Mouse (Mus musculus): ENCODE data around the gene Ebpl. TPM values are rescaled to one million over a fixed set of nuclear protein-coding genes. Genes with fewer than 3 reads are reported as not detected.

Ebpl gene
- 10.2 and 10.5 TPM in 2 replicates for polyA plus RNA-seq (2015; fragmentation: Nextera tagmentation; extraction: Ambion mirVana)

DNA sequence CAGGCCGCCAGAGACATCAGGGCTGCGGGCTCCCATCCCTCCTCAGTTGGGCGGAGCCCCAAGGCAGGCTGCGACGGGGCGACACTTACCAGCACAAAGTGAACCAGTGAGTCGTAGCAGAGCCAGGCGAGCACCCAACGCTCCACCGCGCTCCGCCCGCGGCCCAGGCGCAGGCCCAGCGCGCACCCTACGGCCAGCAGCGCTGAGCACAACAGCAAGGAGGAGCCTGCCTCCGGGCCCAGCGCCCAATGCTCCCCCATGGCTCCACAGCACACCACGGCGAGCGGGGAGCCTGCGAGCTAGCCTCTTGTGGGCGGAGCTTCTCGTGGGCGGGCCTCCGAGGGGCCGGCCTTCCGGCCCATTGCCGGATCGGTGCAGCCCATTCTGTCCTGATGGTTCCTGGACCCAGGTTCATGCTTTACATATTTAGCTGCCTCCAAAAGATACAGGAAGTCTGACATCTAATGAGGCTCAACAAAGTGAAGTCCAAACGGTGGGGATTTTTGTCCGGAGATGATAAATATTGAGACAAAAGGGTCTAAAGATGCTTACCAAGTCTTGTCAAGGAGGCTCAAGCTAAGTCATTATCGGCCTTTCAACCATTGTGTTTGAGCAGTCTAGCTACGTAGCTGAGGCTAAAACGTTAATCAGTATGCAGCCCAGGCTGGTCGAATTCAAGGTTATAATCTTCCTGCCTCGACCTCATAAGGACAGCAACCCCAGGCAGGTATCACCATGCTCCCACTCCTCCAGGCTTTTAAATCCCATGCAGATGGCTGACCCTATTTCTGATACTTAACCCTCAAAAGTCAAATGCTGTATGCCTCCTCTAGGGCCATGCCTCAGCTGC, at the start of gene Ebpl:
Ebpl (minus strand) TSS at position 309 of the 850 bp plus-strand sequence.
- peak; percentile 98 for ATAC-seq (ENCODE audit: low FRiP score, low TSS enrichment)
- under 1% methylated on average over 40 of the region's 40 CpGs for WGBS
- H3K27me3 ChIP-seq (ENCODE audit: insufficient read depth, low read length) = no peaks in the 10 kb centered on the region

DNA sequence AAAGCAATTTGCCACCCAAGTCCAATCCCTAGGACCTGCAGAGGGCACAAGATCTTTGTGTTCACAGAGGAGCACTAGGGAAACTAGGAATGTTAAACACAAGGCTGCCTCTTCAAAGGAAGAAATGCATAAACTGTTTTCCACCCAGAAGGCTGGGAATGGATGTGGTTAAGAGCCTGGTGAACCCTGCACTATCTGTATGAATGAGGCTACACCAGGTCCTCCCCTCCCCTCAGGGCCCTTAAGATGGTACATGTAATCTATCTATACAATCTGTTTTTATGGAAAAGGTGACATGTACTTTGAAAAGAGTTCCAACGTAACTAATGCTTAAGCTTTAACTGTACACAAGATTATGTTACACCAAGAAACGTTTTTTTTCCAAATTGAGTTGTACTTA, 49.8 kb upstream of the Ebpl start:
- Histone ChIP-seq H3K4me2 (replicated peaks; ENCODE audit: low read depth, low read length) (no peak overlapping the region), H3K9ac (replicated peaks; ENCODE audit: low read length) (no peak overlapping the region), H3K36me3 (ENCODE audit: insufficient read depth, low read length) (no peaks in the 10 kb centered on the region), H3K4me3 (ENCODE audit: low read length) (no peak overlapping the region), H3K4me1 (ENCODE audit: insufficient read depth, low read length) (peaks cover 6% of the 10 kb centered on the region; the same call in 1 of the 2 replicates), H3K27ac (ENCODE audit: low read length) (no peak overlapping the region), H3K27me3 (ENCODE audit: insufficient read depth, low read length) (no peaks in the 10 kb centered on the region), H3K9me3 (ENCODE audit: low read length) (no peaks in the 10 kb centered on the region)
- no peak for ATAC-seq (ENCODE audit: low FRiP score, low TSS enrichment)
- 50% methylated on average over 2 of the region's 2 CpGs for WGBS

More for the DNA sequence above, at the start of gene Ebpl:
- H3K4me3 ChIP-seq (ENCODE audit: low read length) = peak within 1 kb of the TSS; percentile 68
- H3K4me2 ChIP-seq (replicated peaks; ENCODE audit: low read depth, low read length) = peak within 1 kb of the TSS; percentile 60
- no peaks in the 10 kb centered on the region for H3K4me1 ChIP-seq (ENCODE audit: insufficient read depth, low read length)
- no peaks in the 10 kb centered on the region for H3K9me3 ChIP-seq (ENCODE audit: low read length)
- peak within 1 kb of the TSS; percentile 88 for H3K27ac ChIP-seq (ENCODE audit: low read length)
- peaks cover 2% of the 10 kb centered on the region; the same call in 1 of the 2 replicates for H3K36me3 ChIP-seq (ENCODE audit: insufficient read depth, low read length)
- H3K9ac ChIP-seq (replicated peaks; ENCODE audit: low read length) = peak within 1 kb of the TSS; percentile 81

DNA sequence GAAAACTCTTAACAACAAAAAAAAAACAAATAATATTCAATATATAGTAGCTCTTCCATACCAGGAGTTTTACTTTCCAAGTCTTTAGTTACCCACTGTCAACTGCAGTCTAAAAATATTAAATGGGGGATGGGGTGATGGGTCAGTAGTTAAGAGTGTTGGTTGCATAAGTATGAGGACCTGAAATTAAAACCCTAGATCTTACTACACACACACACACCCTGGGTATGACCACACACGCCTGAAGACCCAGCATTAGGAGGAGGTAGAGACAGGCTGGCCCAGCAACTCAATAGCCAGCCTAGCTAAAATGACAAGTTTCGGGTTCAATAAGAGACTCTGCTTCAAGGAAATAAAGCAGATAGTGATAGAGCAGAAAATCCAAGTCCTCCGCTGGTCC, 46.8 kb upstream of the Ebpl start:
- 96% methylated on average over 3 of the region's 3 CpGs for WGBS
- no peaks in the 10 kb centered on the region for H3K9me3 ChIP-seq (ENCODE audit: low read length)
- no peak overlapping the region for H3K4me2 ChIP-seq (replicated peaks; ENCODE audit: low read depth, low read length)
- 0 out of 2 replicates have a peak, but pooled peaks cover 2% of the 10 kb centered on the region for H3K4me1 ChIP-seq (ENCODE audit: insufficient read depth, low read length)
- no peak overlapping the region for H3K9ac ChIP-seq (replicated peaks; ENCODE audit: low read length)
- ATAC-seq (ENCODE audit: low FRiP score, low TSS enrichment) = no peak
- no peaks in the 10 kb centered on the region for H3K27me3 ChIP-seq (ENCODE audit: insufficient read depth, low read length)
- peaks cover 3% of the 10 kb centered on the region for H3K36me3 ChIP-seq (ENCODE audit: insufficient read depth, low read length)
- no peak overlapping the region for H3K27ac ChIP-seq (ENCODE audit: low read length)
- no peak overlapping the region for H3K4me3 ChIP-seq (ENCODE audit: low read length)

DNA sequence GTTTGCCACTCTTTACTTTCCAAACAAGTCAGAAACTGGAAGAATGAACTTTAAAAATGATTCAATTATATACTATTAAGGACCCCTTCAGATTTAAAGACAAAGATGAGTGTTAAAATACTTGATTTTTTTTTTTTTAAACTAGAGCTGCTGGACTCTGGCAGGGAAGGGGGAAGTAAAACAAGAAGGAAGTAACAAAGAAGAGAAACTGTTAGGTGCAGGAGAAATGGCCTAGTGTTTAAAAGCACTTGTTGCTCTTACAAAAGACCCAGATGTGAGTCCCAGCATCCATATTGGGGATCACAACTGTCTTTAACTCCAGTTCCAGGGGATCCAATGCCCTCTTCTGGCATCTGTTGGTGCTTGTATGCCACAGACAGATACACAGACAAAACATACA, 45.5 kb upstream of the Ebpl start:
- Histone ChIP-seq H3K27ac (ENCODE audit: low read length) (no peak overlapping the region), H3K36me3 (ENCODE audit: insufficient read depth, low read length) (peaks cover 7% of the 10 kb centered on the region), H3K4me1 (ENCODE audit: insufficient read depth, low read length) (no peaks in the 10 kb centered on the region), H3K4me2 (replicated peaks; ENCODE audit: low read depth, low read length) (no peak overlapping the region), H3K27me3 (ENCODE audit: insufficient read depth, low read length) (no peaks in the 10 kb centered on the region), H3K9me3 (ENCODE audit: low read length) (no peaks in the 10 kb centered on the region), H3K4me3 (ENCODE audit: low read length) (no peak overlapping the region), H3K9ac (replicated peaks; ENCODE audit: low read length) (no peak overlapping the region)
- no peak for ATAC-seq (ENCODE audit: low FRiP score, low TSS enrichment)

DNA sequence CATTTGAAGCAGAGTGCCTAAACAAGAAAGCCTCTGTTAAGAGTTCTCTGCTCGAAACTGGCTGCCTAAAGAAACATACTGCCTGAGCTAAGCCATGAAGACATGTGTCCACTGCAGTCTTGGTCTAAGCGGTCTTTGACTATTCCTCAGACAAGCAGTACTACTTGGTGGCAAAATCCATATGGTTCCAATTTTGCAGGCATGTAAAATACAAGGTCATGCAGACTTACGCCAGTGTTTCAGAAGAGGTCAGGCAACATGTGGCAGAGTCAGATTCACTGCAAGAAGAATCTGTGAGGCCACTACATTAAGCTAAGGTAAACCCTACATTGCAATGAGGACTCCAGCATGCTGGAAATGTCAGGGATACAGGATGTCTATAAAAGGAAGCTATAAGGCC, 44.7 kb upstream of the Ebpl start:
- Histone ChIP-seq H3K36me3 (ENCODE audit: insufficient read depth, low read length) (peaks cover 7% of the 10 kb centered on the region), H3K27ac (ENCODE audit: low read length) (no peak overlapping the region), H3K4me3 (ENCODE audit: low read length) (no peak overlapping the region), H3K27me3 (ENCODE audit: insufficient read depth, low read length) (no peaks in the 10 kb centered on the region), H3K4me1 (ENCODE audit: insufficient read depth, low read length) (no peaks in the 10 kb centered on the region), H3K9me3 (ENCODE audit: low read length) (no peaks in the 10 kb centered on the region), H3K4me2 (replicated peaks; ENCODE audit: low read depth, low read length) (no peak overlapping the region), H3K9ac (replicated peaks; ENCODE audit: low read length) (no peak overlapping the region)
- ATAC-seq (ENCODE audit: low FRiP score, low TSS enrichment) = no peak
- WGBS = 81% methylated on average over 3 of the region's 3 CpGs

DNA sequence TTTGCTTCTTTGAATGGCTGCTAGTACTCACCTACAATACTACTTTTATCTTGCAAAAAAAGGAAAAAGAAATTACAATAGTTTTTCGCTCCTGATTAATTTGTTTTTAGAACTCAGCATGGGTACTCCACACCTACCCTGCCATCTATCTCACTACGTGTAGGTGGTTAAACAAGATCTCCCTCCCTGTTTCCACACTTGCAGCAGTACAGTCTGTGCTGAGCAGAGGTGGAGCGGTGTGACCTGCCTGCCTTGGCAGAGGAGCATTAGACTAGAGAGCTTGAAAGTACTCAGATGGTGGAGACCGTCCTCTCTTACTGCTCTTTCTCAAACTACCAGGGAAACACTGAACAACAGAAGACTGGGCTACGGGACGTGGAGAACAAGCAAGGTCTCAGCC, 34.5 kb upstream of the Ebpl start:
- Histone ChIP-seq H3K4me1 (ENCODE audit: insufficient read depth, low read length) (no peaks in the 10 kb centered on the region), H3K4me2 (replicated peaks; ENCODE audit: low read depth, low read length) (no peak overlapping the region), H3K27ac (ENCODE audit: low read length) (no peak overlapping the region), H3K9me3 (ENCODE audit: low read length) (no peaks in the 10 kb centered on the region), H3K4me3 (ENCODE audit: low read length) (no peak overlapping the region), H3K27me3 (ENCODE audit: insufficient read depth, low read length) (no peaks in the 10 kb centered on the region), H3K9ac (replicated peaks; ENCODE audit: low read length) (no peak overlapping the region), H3K36me3 (ENCODE audit: insufficient read depth, low read length) (peaks cover 15% of the 10 kb centered on the region; the same call in 1 of the 2 replicates)
- ATAC-seq (ENCODE audit: low FRiP score, low TSS enrichment) = no peak
- WGBS = 81% methylated on average over 6 of the region's 6 CpGs

DNA sequence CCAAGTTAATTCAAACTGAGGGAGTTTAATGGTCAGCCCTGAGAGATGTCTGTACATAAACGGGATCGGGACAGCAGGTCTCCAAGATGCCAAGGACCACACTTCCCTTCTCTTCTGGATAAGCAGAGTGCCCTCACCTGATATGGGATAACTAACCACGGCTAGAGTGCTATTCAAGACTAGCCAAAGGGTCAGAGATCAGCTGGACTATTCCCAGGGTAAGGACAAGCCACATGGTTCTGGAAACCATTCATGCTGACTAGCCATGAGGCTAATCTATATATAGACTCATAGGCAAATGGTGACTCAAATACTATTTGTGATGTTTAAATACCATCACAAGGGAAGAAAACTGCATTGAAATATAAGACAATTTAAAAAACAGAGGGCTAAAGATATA, 30.3 kb upstream of the Ebpl start:
- H3K27ac ChIP-seq (ENCODE audit: low read length) = no peak overlapping the region
- H3K4me1 ChIP-seq (ENCODE audit: insufficient read depth, low read length) = no peaks in the 10 kb centered on the region
- H3K9me3 ChIP-seq (ENCODE audit: low read length) = no peaks in the 10 kb centered on the region
- WGBS = 87% methylated on average over 3 of the region's 3 CpGs
- no peak overlapping the region for H3K4me2 ChIP-seq (replicated peaks; ENCODE audit: low read depth, low read length)
- H3K4me3 ChIP-seq (ENCODE audit: low read length) = no peak overlapping the region
- ATAC-seq (ENCODE audit: low FRiP score, low TSS enrichment) = no peak
- no peak overlapping the region for H3K9ac ChIP-seq (replicated peaks; ENCODE audit: low read length)
- H3K36me3 ChIP-seq (ENCODE audit: insufficient read depth, low read length) = peaks cover 14% of the 10 kb centered on the region; the same call in 1 of the 2 replicates
- H3K27me3 ChIP-seq (ENCODE audit: insufficient read depth, low read length) = no peaks in the 10 kb centered on the region

DNA sequence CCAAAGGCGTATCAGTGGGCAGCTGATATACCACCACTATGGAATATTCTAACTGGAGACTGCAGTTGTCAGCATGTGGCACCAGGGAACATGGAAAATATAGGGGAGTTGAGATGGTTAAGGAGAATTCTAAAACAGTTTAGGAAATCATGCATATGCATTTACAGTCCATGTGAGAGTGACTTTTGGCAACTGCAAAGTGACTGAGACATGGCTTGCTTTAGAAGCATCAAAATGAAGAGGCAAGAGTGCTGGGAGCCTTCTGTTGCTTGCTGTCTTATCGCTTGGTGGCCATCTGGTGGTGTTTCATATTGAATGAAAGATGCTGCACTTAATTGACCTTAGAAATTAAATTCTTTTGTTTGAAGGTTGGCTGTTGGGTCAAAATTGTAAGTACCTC, 7.1 kb upstream of the Ebpl start:
- Histone ChIP-seq H3K9me3 (ENCODE audit: low read length) (no peaks in the 10 kb centered on the region), H3K4me3 (ENCODE audit: low read length) (no peak overlapping the region), H3K9ac (replicated peaks; ENCODE audit: low read length) (no peak overlapping the region), H3K27ac (ENCODE audit: low read length) (no peak overlapping the region), H3K4me1 (ENCODE audit: insufficient read depth, low read length) (no peaks in the 10 kb centered on the region), H3K27me3 (ENCODE audit: insufficient read depth, low read length) (no peaks in the 10 kb centered on the region), H3K4me2 (replicated peaks; ENCODE audit: low read depth, low read length) (no peak overlapping the region), H3K36me3 (ENCODE audit: insufficient read depth, low read length) (peaks cover 20% of the 10 kb centered on the region)
- WGBS = 97% methylated on average over 2 of the region's 2 CpGs
- ATAC-seq (ENCODE audit: low FRiP score, low TSS enrichment) = no peak

DNA sequence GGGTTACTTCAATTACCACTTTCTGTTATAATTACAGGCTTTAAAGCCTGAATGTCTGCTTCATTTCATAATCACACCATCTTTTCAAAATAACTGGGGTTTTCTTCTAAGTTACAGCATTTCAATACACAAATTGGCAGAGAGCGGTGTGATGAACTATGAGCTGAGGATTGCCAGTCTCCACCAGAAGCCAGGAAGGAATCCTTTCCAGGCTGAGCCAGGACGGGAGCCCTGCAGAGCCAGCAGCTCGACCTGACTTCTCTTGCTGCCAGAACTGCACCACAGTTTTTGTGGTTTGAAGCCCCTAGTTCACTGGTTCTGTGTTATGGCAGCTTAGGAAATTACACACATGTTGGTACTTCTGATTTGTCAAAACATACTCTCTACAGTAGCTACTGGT, 4.4 kb upstream of the Ebpl start:
- H3K27me3 ChIP-seq (ENCODE audit: insufficient read depth, low read length) = no peaks in the 10 kb centered on the region
- H3K36me3 ChIP-seq (ENCODE audit: insufficient read depth, low read length) = peaks cover 7% of the 10 kb centered on the region; the same call in 1 of the 2 replicates
- H3K27ac ChIP-seq (ENCODE audit: low read length) = no peak overlapping the region
- no peak overlapping the region for H3K4me3 ChIP-seq (ENCODE audit: low read length)
- no peaks in the 10 kb centered on the region for H3K9me3 ChIP-seq (ENCODE audit: low read length)
- no peaks in the 10 kb centered on the region for H3K4me1 ChIP-seq (ENCODE audit: insufficient read depth, low read length)
- no peak for ATAC-seq (ENCODE audit: low FRiP score, low TSS enrichment)
- WGBS = 90% methylated on average over 3 of the region's 3 CpGs
- H3K9ac ChIP-seq (replicated peaks; ENCODE audit: low read length) = no peak overlapping the region
- no peak overlapping the region for H3K4me2 ChIP-seq (replicated peaks; ENCODE audit: low read depth, low read length)

DNA sequence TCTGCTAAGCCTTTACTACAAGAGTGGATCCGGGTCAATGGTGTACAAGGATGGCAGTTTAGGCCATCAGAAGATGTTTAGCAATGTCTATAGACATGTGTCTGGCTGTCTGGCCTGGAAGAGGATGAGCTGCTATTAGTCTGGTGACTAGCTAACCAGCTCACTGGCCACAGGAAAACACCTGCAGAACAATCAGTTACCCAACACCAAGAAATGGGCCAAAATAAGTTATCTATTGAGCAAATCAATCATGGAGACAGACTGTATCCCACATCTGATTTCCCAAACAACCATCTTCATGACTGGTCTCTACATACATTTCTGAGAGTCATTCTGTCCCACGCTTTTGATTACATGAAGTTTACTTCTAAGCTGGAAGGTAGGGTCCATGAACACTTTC, 3.5 kb upstream of the Ebpl start:
- H3K4me2 ChIP-seq (replicated peaks; ENCODE audit: low read depth, low read length) = no peak overlapping the region
- ATAC-seq (ENCODE audit: low FRiP score, low TSS enrichment) = no peak
- H3K4me3 ChIP-seq (ENCODE audit: low read length) = no peak overlapping the region
- no peaks in the 10 kb centered on the region for H3K9me3 ChIP-seq (ENCODE audit: low read length)
- no peaks in the 10 kb centered on the region for H3K27me3 ChIP-seq (ENCODE audit: insufficient read depth, low read length)
- no peak overlapping the region for H3K9ac ChIP-seq (replicated peaks; ENCODE audit: low read length)
- H3K27ac ChIP-seq (ENCODE audit: low read length) = no peak overlapping the region
- no peaks in the 10 kb centered on the region for H3K4me1 ChIP-seq (ENCODE audit: insufficient read depth, low read length)
- 97% methylated on average over 2 of the region's 2 CpGs for WGBS
- H3K36me3 ChIP-seq (ENCODE audit: insufficient read depth, low read length) = peaks cover 4% of the 10 kb centered on the region; the same call in 1 of the 2 replicates
